Mouse (Mus musculus) stomach, postnatal 0 days (tissue): ENCODE measurements around the gene Hexim2.

Experiments
- CTCF ChIP-seq: IDR thresholded peaks from 2 replicates; pipeline ENCODE4 v1.5.1; 2016; ENCODE audit warnings: antibody characterized with exemption, low read depth, mild to moderate bottlenecking, moderate library complexity
- EP300 ChIP-seq: optimal IDR thresholded peaks from 2 replicates; pipeline ENCODE3; 2016; ENCODE audit warnings: antibody characterized with exemption

- TF ChIP-seq CTCF (no peak), EP300 (no peak)
These were observed 28.6 kb upstream of the Hexim2 start for GRCm38 (mm10) chr11:103103621-103104020.
